Mouse (Mus musculus) ES-E14 (cell line): ENCODE measurements at regions not wholly inside any gene's neighbourhood (a gene's known extent, or its start where the extent isn't known, plus 50 kb on each side); places are given as distances from the start of the nearest gene placed in this dataset.

Source experiments
- CHD2 ChIP-seq: IDR thresholded peaks from 2 replicates; pipeline ENCODE4 v1.6.1; 2014; ENCODE audit warnings: mild to moderate bottlenecking, low read depth, low read length, inconsistent platforms
- HCFC1 ChIP-seq: IDR thresholded peaks from 2 replicates; pipeline ENCODE4 v1.6.1; 2012; ENCODE audit warnings: low read length, inconsistent platforms, borderline replicate concordance; ENCODE audit not compliant: insufficient read depth
- MAFK ChIP-seq: IDR thresholded peaks from 2 replicates; pipeline ENCODE4 v1.6.1; 2014; ENCODE audit warnings: mild to moderate bottlenecking, low read depth, low read length, inconsistent platforms; ENCODE audit not compliant: insufficient read depth
- ZC3H11A ChIP-seq: IDR thresholded peaks from 2 replicates; pipeline ENCODE4 v1.6.1; 2012; ENCODE audit warnings: low read depth, mild to moderate bottlenecking, inconsistent platforms, low read length, borderline replicate concordance
- ZNF384 ChIP-seq: IDR thresholded peaks from 2 replicates; pipeline ENCODE4 v1.6.1; 2012; ENCODE audit warnings: low read depth, low read length, inconsistent platforms

- TF ChIP-seq HCFC1 (no peak), ZNF384 (no peak), CHD2 (no peak), ZC3H11A (no peak), MAFK (no peak)
Observed at GRCm38 (mm10) chr16:74743512-74743911, 331.9 kb upstream of the Robo2 start.
